Mouse (Mus musculus): ENCODE results near the gene Scaf4.

Gene Scaf4

DNA sequence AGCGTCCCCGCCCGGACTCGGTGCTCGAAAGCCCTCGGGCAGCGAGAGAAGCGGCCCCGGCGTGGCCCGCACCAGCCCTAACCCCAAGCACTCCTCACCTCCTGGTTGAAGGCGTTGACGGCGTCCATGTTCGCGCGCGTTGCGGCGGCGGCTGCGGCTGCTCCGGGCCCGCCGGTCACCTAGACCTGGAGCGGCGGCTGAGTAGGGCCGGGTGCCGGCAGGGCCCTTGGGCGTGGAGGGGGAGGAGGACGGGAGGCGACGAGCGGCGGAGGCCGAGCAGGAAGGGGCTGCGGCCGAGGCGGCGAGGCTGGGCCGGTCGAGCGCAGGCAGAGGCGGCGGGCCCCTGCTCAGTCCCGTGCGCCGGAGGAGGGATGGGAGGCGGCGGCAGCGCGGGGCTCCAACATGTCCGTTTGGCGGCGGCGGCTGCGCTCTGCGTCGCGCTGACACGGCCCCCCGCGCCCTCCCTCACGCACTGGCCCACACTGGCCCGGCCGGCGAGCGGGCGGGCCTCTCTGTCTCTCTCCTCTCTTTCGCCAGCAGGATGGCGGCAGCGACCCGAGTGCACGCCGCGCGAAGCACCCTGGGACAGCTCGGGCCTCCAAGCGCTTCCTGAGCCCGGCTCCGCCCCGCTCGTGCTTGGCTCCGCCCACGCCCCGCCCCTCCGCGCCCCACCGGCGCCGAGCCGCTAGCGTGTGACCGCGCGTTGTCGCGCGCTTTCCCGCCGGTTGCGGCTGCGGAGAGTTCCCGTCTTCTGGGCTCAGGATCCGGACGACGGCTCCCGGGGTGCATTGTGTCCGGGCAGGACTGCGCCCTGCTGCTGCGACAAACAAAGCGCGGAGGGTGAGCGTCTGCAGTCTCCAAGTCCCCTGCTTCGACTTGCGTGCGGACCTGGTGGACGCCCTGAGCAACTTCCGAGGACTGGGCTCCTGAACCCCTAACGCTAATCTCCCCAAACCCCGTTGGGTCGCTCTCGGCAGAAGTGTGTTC lies at the start of gene Scaf4:
Gene Scaf4, minus strand, starts transcription at position 599 of the 987 bp plus-strand sequence.
- peak; percentile 96 for DNase-seq (ENCODE audit: low spot score)

DNA sequence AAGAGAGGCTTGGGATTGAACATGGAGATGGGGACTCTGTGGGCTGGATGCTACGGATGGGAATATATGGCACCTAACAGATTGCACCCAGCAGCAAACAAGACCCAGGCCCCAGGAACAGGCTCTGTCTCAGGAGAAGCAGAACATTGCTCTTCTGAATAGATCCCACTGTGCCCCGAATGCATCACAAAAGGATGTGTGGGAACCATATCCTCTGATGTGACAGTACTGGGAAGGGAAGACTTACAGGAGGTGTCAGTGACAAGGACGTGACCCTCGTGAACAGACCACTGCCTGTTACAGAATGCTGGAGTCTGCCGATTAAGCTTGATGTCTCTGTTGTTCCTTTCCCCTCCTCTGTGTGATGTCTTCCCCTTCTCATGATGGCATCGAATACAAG lies 48.2 kb upstream of the Scaf4 start:
- no peak for DNase-seq (ENCODE audit: low spot score)

DNA sequence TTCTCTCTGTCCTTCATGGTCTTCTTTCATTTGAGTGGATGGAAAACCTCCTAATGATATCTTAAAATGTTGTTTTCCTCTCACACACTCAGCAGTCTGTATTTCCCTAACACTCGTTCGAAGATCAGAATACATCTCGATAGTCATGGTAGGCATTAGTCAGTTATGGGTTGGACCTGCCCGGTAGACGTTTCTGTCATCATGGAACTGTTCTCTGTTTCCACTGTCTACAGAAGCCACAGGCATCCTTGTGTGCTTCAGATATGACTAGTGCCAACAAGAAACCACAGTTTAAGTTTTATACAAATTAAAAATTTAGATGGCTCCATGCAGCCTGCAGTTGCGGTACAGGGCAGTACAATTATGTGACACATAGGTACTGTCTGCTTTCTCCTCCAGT lies 46.7 kb upstream of the Scaf4 start:
- no peak for DNase-seq (ENCODE audit: low spot score)

DNA sequence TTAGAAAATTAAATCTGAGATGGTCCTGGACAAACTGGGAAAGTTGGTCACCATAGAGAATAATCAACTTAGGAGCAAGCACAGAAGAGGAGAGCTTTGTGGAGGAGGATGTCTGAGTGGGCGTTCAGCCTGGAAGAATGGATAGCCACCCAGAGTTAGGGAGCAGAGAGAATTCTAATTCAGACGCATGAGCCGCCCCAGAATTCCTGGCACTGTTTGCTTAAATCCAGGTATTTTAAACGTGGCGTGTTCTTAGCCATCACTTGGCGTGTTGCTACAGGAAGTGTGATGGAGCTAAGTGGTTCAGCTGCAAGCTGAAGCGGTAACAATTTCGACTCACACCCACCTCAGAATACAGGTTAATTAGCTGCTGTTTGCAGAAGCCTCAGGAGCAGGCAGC lies 45.2 kb upstream of the Scaf4 start:
- no peak for DNase-seq (ENCODE audit: low spot score)

DNA sequence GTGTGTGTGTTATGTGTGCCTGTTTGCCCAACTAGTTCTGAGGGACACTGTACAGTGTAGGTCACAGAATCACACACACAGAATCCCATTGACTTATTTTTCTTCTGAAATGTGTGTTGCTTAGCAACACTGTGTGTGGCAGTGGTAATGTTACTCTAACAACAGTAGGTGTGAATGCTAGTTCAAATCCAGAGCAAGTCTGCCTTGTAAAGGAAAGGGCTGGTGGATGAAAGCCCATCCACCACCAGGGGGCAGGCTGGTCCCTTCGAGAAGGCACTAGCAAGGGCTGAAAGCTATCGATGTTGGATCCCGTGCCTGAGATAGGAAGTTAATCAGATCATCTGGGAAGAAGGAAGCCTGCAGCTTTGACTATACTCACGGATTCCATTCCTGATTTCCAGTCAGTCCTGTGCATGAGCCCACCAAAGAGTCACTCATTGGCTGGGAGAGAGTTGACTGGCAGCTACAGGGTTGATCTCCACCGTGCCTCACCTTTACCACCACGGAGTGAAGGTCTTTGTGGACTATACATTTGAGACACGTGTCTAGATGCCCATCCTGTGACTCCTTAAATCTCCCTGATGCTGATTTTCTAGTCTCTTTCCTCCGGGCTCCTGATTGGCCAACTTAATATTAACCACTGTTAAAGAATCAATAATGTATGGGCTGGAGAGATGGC lies 38.7 kb upstream of the Scaf4 start:
- peak; percentile 91 for DNase-seq (ENCODE audit: low spot score)

DNA sequence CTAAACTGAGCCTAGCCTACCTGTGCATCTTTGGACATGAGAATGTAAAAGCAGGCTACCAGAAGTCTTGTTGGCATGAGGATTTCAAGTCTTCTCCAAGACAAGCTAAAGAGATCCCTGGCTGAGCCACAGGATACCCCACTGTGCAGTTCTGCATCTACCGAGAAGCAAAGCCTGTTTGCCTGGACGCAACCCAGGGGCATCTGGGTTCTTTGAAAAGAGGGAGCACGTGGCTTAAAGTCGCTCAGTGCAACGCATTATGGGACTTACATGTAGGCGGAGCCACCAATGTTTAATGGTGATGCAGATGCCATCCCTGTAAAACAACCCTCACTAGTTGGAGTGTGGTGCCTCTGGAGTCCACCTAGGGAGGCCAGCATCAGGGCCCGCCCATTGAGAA lies 35.0 kb upstream of the Scaf4 start:
- DNase-seq (ENCODE audit: low spot score), result no peak

DNA sequence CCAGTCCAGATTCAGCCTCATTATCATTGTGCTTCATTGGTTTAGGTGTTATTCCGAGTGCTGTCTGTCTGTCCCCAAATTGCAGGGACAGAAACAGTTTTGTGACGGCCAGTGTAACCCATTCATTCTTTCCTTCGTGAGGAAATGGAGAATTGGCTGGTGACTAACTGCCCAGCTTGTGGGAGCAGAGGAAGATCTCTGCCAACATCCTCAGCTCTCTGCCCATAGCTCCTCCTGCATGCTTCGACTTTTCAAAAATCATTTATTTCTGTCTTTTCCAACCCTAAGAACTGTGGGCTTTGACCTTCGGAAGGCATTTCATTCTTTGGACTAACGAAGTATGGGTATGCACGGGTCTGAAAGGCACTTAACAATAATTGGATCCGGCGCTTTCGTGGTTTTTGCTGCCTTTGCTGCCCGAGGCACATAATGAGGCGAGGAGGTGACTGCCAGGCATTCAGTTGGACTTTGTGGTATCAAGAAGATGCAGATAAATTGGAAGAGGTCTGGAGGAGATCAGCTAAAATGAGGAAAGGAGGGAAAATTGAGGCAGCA lies 34.1 kb upstream of the Scaf4 start:
- DNase-seq (ENCODE audit: low spot score), result no peak

DNA sequence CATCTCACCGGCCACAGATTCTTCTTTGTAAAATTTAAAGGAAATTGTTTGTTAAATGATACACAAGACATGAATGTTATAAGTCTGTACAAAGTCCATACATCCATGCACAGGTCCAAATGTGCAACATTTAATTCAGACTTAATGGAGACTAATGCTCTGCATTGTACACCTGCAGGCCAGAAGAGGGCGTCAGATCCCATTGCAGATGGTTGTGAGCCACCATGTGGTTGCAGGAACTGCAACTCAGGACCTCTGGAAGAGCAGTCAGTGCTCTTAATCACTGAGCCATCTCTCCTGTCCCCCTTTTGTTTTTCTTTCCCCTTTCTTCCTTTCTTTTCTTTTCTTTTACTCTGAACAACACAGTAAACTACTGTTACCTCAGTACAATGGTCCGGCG lies 33.5 kb upstream of the Scaf4 start:
- DNase-seq (ENCODE audit: low spot score), result no peak

DNA sequence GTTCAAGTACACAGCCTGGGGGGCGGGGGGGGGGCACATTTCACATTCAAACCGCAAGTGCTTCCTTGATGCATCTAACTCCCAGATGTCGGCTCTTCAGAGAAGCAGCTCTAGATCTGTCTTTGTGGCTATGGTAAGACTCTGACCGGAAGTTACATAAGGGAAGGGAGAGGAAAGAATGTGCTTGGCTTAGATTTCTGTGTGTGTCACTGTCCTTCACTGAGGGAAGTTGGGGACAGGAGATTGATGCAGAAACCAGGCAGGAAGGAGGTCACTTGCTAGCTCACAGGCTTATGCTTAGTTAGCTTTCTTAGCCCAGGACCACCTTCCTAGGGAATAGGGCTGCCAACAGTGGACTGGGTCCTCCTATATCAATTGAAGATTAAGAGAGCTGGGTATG lies 31.6 kb upstream of the Scaf4 start:
- DNase-seq (ENCODE audit: low spot score), result no peak

DNA sequence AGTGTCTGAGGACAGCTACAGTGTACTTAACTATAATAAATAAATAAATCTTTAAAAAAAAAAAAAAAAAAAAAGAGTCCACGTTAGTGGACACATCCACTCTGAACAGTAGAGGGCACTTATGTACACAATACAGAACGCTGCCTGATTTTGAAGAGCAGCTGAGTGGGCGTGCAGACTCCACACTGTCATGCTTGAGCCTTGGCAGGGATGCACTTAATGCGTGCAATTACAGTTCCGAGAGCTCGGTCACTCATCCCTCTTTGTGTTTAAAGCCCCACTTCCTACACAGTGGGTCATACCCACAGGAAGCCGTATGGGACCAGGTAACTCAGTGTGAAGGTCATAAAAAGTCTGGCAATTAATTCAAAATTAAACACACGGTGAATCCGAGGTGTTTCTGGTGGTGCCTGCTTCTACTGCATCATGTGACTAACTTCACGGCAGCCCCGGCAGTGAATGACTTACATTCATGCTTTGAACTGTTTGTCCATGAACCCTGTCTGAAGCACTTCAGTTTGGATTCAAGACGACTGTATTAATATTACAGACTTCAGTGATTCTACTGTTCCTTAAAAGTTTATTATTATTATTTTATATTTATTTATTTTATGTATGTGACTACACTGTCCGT lies 28.3 kb upstream of the Scaf4 start:
- no peak for DNase-seq (ENCODE audit: low spot score)

DNA sequence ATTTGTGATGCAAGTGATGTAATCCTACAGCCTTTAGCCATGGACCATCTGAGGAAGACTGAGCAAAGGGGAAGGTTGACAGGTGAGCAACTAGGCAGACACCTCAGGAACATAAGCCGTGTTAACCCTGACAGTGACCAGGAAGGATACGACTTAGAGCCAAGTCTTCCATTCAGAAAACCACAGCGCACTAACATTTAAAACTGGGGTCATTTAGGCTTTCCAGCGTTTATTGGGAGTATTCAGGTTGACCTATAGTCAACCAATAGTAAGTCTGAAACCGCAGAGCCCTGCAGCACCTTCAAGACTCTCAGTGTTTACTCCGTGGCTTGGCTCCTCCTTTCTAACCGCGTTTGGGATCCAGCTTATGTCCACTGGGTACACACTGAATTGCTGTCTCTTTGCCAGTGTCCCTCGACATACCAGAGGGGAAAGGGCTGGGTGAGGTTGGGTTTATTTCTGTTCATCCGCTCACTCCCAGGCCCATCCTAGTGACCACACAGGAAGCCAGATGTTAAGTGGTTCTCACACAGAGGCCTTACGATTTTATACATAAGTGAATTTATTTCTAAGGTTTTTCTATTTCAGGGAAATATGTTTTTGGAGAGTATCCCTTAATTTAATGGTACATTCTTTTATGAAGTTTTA lies 26.3 kb upstream of the Scaf4 start:
- no peak for DNase-seq (ENCODE audit: low spot score)

DNA sequence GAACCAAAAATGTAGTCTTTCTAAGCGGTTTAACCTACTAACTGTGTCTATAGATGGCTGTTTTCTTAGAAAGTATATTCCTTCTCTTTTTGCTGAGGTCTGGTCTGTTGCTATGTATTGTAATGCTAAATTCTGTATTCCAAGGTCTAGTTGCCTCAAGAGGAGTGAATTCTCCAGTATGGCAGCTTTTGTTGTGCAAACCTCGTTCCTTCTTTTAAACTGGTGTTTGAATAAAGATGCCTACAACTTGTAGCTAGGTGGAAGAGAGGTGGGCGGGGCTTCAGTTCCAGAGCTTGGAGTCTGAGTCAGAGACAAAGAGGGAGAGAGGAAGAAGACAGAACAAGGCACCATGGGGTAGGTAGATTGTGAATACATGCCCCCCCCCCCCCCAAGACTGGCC lies 25.5 kb upstream of the Scaf4 start:
- DNase-seq (ENCODE audit: low spot score), result no peak

DNA sequence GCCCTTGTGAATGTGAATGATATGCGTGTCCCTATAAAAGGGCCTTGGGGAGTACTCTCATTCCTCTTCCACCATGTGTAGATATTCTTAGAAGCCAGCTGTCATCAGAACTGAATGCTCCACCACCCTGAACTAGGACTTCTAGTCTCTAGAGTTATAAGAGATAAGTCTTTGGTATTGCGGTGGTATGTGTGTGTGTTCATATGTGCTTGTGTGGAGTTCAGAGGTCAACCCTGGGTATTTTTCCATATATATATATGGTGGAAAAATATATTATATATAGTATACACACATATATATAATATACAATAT lies 19.6 kb upstream of the Scaf4 start:
- DNase-seq (ENCODE audit: low spot score), result no peak

DNA sequence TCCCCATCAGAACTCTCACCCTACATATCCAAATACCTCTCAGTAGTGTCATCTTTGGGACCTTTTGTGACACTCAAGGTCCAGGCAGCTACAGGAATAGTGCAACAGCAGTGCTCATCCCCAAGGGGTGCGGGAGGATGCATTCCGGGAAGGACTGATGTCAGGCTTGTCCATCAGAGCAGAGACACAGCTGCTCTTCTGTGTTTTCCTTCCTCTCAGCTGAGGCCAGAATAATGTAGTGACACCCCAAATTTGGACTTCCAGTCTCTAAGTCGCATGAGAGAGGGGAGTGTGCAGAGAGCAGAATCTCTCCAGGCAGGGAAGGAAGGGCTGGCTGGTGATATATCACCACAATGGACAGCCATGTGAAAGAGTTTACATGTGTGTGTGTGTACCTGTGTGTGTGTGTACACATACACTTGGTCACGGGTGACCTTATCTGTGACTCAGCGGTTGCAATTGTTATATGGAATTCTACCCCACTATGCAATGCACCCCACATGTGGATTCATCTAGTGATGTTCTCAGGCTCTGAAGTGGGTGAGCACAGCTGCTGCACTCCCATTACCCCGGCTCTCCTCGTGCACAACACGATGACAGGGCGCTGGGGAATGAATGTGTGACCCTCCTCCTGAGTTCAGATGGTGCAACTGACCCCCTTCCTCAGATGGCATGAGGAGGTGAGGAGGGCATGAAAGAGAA lies 19.1 kb upstream of the Scaf4 start:
- DNase-seq (ENCODE audit: low spot score), result no peak

DNA sequence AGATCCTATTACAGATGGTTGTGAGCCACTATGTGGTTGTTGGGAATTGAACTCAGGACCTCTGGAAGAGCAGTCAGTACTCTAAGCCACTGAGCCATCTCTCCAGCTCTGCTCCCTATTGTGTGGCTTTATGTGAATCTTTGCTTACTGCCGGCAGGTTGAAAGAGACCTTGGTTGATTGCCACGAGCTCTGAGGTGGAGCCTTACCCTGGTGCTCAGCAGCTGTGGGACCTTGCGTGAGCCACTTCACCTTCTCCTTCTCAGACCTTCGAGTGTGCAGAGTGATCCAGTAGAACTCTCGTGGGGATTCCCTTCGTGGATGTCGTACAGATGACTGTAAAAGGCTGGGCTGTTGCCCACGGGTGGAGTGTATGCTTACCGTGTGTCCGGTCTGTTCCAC lies 17.4 kb upstream of the Scaf4 start:
- no peak for DNase-seq (ENCODE audit: low spot score)

DNA sequence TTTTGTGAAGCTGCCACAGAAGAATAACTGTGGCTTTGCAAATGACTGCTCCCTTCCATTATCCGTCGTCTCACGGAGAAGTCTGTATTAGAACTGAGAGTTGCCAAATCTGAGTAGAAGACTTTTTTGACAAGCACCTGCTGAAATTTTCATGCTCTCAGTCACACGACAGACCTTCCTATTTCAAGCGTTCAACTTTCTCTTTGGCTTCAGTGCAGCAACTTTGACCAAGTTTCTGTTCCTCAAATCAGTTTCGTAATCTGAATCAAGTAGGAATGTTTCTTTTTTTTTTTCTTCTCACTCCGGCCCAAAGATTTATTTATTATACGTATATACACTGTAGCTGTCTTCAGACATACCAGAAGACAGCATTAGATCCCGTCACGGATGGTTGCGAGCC lies 16.6 kb upstream of the Scaf4 start:
- DNase-seq (ENCODE audit: low spot score), result no peak

DNA sequence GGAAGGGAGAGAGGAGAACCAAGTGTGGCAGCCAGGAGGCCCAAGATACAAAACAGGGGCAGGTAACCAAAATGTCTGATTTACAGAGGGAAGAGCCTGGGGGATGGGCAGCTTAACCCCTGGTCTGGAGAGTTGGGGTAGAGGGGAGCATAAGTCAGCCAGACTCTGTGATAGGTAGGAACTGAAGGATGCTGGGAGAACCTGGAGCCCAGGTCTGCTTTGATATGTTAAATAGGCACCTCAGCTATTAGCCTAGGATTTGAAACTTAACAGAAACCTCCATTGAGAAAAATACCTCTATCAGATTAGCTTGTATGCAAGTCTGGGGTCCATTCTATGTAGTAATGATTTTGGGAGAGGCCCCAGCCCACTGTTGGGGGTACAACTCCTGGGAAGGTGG lies 15.3 kb upstream of the Scaf4 start:
- DNase-seq (ENCODE audit: low spot score), result no peak

DNA sequence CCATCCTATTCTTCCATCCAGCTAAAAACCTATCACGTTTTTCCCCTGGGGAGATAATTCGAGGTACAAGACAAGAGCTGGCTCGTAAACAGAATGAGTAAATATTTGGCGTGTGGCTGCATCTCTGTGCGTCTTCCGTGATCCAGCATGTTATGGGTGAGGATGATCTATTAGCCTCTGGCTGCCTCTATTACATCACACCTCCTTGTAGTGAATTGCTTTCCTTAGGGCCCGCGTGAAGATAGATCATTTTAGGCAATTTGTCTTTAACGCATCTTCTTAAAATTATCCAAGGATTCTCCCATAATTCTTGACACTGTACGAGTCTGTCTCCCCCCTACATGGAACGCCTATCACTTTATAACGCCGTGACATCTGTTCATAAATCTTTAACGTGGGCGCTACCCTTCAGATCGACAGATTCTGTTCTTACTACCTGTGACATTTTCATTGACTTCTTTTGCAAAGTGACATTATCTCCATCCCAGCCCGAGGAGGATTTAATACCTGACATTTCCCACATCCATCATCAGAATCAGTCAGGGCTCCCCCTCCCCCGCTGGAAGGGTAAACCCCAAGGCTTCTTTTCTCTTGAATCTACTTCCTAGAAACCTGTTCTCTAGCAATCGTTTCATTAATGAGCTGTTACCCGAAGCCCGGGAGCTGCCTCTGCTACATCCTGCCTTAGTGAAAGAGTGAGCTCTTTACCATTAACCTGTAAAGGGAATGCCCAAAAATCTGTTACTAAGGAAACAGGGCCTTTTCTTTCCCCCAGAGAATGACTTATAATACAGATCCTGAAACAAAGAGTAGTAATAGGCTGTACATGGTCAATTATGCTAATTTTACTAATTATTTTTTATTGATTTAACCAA lies 14.4 kb upstream of the Scaf4 start:
- DNase-seq (ENCODE audit: low spot score), result no peak

DNA sequence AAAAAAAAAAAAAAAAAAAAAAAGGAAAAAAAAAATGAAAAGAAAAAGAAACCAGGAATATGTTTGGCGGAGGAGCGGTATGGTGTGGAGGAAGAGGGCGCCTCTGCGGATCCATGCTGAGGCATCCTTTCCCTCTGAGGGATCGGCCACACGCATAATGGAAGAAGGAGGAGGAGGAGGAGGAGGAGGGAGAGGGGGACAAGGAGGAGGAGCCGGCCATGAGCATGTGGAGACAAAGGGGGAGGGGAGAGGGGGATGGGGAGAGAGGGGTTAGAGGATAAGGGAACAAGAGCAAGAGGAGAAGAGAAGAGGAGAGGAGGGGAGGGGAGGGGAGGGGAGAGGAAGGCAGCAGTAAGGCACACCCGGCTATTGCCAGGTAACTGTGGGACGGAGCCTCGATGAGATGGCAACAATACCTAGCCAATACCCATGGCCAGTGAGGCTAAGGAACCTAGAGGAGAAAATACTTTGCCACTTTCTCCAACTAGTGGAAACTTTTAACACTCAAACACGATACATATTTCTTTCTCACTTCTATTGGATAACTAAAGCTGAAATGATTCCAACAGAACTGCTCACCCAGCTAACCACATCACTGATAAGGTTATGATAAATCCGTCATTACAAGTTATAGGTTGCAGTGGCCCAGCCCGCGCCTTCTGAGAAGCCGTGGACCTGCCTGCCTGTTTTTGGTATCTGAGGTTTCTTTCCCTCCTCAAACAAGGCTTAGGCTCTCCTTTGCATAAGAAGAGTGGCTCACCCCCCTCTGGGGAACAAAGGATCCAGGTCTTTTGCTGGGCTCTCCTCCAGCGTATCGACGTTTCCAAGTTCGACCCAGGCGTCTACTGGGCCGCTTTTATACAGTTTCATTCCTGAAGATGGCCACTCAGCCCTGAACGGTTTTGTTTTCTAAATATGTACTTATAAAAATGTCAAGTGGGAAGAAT lies 13.4 kb upstream of the Scaf4 start:
- DNase-seq (ENCODE audit: low spot score), result no peak

DNA sequence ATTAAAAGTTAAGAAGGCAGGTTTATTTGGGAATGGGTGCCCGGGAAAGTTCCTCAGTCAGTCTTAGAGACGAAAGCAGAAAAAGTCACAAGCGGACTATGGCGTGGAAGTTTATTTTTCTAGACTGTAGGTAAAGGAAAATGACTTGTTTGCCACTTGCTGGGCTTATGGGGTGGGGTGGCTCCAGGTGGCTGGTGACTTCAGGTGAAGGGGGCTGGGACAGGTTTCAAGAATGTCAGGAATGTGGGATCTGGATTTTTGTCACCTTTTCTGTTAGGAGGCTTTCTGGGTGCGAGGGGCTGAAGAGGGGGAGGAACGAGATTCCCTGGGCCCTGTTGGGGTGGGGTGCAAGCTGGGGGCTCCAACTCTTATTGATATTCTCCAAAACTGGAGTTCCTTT lies 7.4 kb upstream of the Scaf4 start:
- no peak for DNase-seq (ENCODE audit: low spot score)

Data from urinary bladder, postnatal 14 days (tissue).